22 mouse cellular contexts compared by ENCODE assay signal in genomic region chr1:119183558-119184270, GRCm38 (mm10).
DNase-seq lines count a peak whose midpoint lies in the region; ATAC-seq lines count a peak whose summit lies in the region.
"Had no signal": no experiment of that assay in that cellular context is flagged by ENCODE, and none has a peak within 500 bp of the region (broad histone marks: within the 10 kb centered on the region; RNA-seq: fewer than 3 reads in every experiment).

No protein-coding gene starts in this region.

- ATAC-seq in heart, embryonic 11.5 days (replicated peaks; ENCODE audit: insufficient number of reproducible peaks, low FRiP score, low TSS enrichment), result no peak
- no peak for ATAC-seq in megakaryocyte, adult 5-6 weeks (ENCODE audit: poor library complexity, severe bottlenecking)
- no peak for ATAC-seq in hindbrain, embryonic 14.5 days (ENCODE audit: low FRiP score)

- intact Hi-C loops in left cerebral cortex, postnatal 4 days (cut with DNase I), result loop anchor here (1.0 to 10.0 kb wide), 2 partner anchors 45 to 241 kb away; partner anchors contain the start of gene Inhbb

- DNase-seq in heart, adult 8-10 months (ENCODE audit: low spot score), result no peak
- DNase-seq in left cerebral cortex, adult 18-20 months (ENCODE audit: low spot score in 2 of 2), result peak; percentile 16 to 30
- no peak for DNase-seq in left cerebral cortex, postnatal 4 days
- DNase-seq in frontal cortex, adult 2 months (ENCODE audit: extremely low spot score in 1 of 2, low spot score in 1 of 2), result peak; percentile 34 to 35
- DNase-seq in limb, embryonic 10.5 days (ENCODE audit: low spot score), result no peak
- no peak for DNase-seq in hindbrain, embryonic 14.5 days (ENCODE audit: low spot score)
- DNase-seq: adrenal gland, postnatal 14 days; cerebellum, adult 18-20 months; cerebellum, postnatal 36 days; gastrocnemius, postnatal 36 days; kidney, adult 11 months; liver, embryonic 13.5 days; lung, embryonic 14.5 days; lung, postnatal 36 days; retina, postnatal 1 day; thymus, postnatal 14 days had no signal

- H3K4me2 ChIP-seq in heart, embryonic 11.5 days, result peak overlapping the region; percentile 39
- H3K4me2 ChIP-seq in hindbrain, embryonic 14.5 days (replicated peaks), result no peak overlapping the region
- H3K4me2 ChIP-seq: limb, embryonic 13.5 days; liver, embryonic 13.5 days; lung, embryonic 14.5 days had no signal

- no peak overlapping the region for H3K27ac ChIP-seq in heart, embryonic 11.5 days (ENCODE audit: low read depth, low read length)
- 0 out of 2 replicates have a peak overlapping the region, but pooled peaks have one; percentile 36 for H3K27ac ChIP-seq in limb, embryonic 10.5 days
- no peak overlapping the region for H3K27ac ChIP-seq in hindbrain, embryonic 14.5 days
- H3K27ac ChIP-seq: forebrain, embryonic 10.5 days; hindbrain, embryonic 10.5 days; limb, embryonic 13.5 days; liver, embryonic 13.5 days had no signal

- no peaks in the 10 kb centered on the region for H3K9me3 ChIP-seq in heart, embryonic 11.5 days (replicated peaks; ENCODE audit: control insufficient read depth, low read length)
- no peaks in the 10 kb centered on the region for H3K9me3 ChIP-seq in limb, embryonic 10.5 days (replicated peaks)
- H3K9me3 ChIP-seq in hindbrain, embryonic 14.5 days (ENCODE audit: control insufficient read depth, low read length), result no peaks in the 10 kb centered on the region
- H3K9me3 ChIP-seq: forebrain, embryonic 10.5 days; hindbrain, embryonic 10.5 days; limb, embryonic 13.5 days; liver, embryonic 13.5 days had no signal

- no peak overlapping the region for H3K9ac ChIP-seq in heart, embryonic 11.5 days (ENCODE audit: low read depth, low read length)
- no peak overlapping the region for H3K9ac ChIP-seq in hindbrain, embryonic 14.5 days
- H3K9ac ChIP-seq: limb, embryonic 13.5 days; liver, embryonic 13.5 days; lung, embryonic 14.5 days had no signal

- no peaks in the 10 kb centered on the region for H3K36me3 ChIP-seq in heart, embryonic 11.5 days (ENCODE audit: control insufficient read depth, insufficient read depth, low read length)
- no peaks in the 10 kb centered on the region for H3K36me3 ChIP-seq in limb, embryonic 10.5 days
- no peaks in the 10 kb centered on the region for H3K36me3 ChIP-seq in hindbrain, embryonic 14.5 days (replicated peaks; ENCODE audit: control insufficient read depth, insufficient read depth)
- H3K36me3 ChIP-seq: forebrain, embryonic 10.5 days; hindbrain, embryonic 10.5 days; limb, embryonic 13.5 days; liver, embryonic 13.5 days had no signal

- WGBS in heart, embryonic 11.5 days (ENCODE audit: insufficient replicate concordance), result 24% methylated on average over 17 of the region's 17 CpGs
- WGBS in limb, embryonic 10.5 days, result 54% methylated on average over 17 of the region's 17 CpGs
- 87% methylated on average over 17 of the region's 17 CpGs for WGBS in hindbrain, embryonic 14.5 days

- 0 out of 2 replicates have a peak, but pooled peaks cover 2% of the 10 kb centered on the region for H3K27me3 ChIP-seq in heart, embryonic 11.5 days (ENCODE audit: control insufficient read depth, insufficient read depth, low read length)
- peaks cover 30% of the 10 kb centered on the region for H3K27me3 ChIP-seq in limb, embryonic 10.5 days (ENCODE audit: low read depth, poor library complexity, severe bottlenecking)
- H3K27me3 ChIP-seq in hindbrain, embryonic 14.5 days (ENCODE audit: control insufficient read depth, insufficient read depth, low read length), result no peaks in the 10 kb centered on the region
- H3K27me3 ChIP-seq: CH12.LX had no signal

- no peak overlapping the region for H3K4me3 ChIP-seq in heart, embryonic 11.5 days (ENCODE audit: low read depth, low read length)
- no peak overlapping the region for H3K4me3 ChIP-seq in limb, embryonic 10.5 days
- H3K4me3 ChIP-seq in hindbrain, embryonic 14.5 days (replicated peaks; ENCODE audit: low read length), result no peak overlapping the region
- H3K4me3 ChIP-seq: forebrain, embryonic 10.5 days; hindbrain, embryonic 10.5 days; limb, embryonic 13.5 days; liver, embryonic 13.5 days had no signal

- peaks cover 11% of the 10 kb centered on the region for H3K4me1 ChIP-seq in heart, embryonic 11.5 days (ENCODE audit: control insufficient read depth, insufficient read depth, low read length)
- H3K4me1 ChIP-seq in limb, embryonic 10.5 days, result 0 out of 2 replicates have a peak, but pooled peaks cover 4% of the 10 kb centered on the region
- no peaks in the 10 kb centered on the region for H3K4me1 ChIP-seq in hindbrain, embryonic 14.5 days (replicated peaks; ENCODE audit: control insufficient read depth, insufficient read depth, low read length)
- H3K4me1 ChIP-seq: forebrain, embryonic 10.5 days; hindbrain, embryonic 10.5 days; liver, embryonic 13.5 days had no signal

Comparison
In these comparisons a context has a peak if more than half of its experiments do, and no peak if none do; other contexts are left out.
1. DNase-seq: peak in left cerebral cortex, adult 18-20 months (2 of 2) and frontal cortex, adult 2 months (2 of 2); none in heart, adult 8-10 months (single experiment), left cerebral cortex, postnatal 4 days (single experiment), limb, embryonic 10.5 days (single experiment) and hindbrain, embryonic 14.5 days (single experiment).